Mouse (Mus musculus): ENCODE measurements around the gene a. TPM values are rescaled to one million over a fixed set of nuclear protein-coding genes. Genes with fewer than 3 reads are reported as not detected.

a gene
- polyA plus RNA-seq, 1 experiment from 2014 or later = 0.18 TPM

GRCm38 (mm10) chr2:155075649-155076048 lies 284.4 kb downstream of the a start:
- H3K9ac ChIP-seq (ENCODE audit: low read depth, low read length) = no peak overlapping the region
- ATAC-seq = no peak
- no peaks in the 10 kb centered on the region for H3K36me3 ChIP-seq (ENCODE audit: control insufficient read depth, insufficient read depth)
- H3K9me3 ChIP-seq (ENCODE audit: control insufficient read depth) = no peaks in the 10 kb centered on the region
- peaks cover 9% of the 10 kb centered on the region; the same call in 1 of the 2 replicates for H3K4me1 ChIP-seq (replicated peaks; ENCODE audit: control insufficient read depth, insufficient read depth, low read length)
- H3K4me2 ChIP-seq (replicated peaks; ENCODE audit: low read depth) = no peak overlapping the region
- H3K4me3 ChIP-seq (ENCODE audit: low read depth, low read length) = no peak overlapping the region
- TF ChIP-seq CTCF (IDR thresholded peaks at IDR 0.05; ENCODE audit: low read depth) = no peak
- H3K27me3 ChIP-seq (replicated peaks; ENCODE audit: control insufficient read depth, insufficient read depth, low read length) = no peaks in the 10 kb centered on the region
- 76% methylated on average over 6 of the region's 6 CpGs for WGBS
- no peak overlapping the region for H3K27ac ChIP-seq (ENCODE audit: low read depth, low read length)

GRCm38 (mm10) chr2:155079500-155080178 lies 288.4 kb downstream of the a start:
- Histone ChIP-seq H3K36me3 (ENCODE audit: control insufficient read depth, insufficient read depth) (no peaks in the 10 kb centered on the region), H3K4me2 (replicated peaks; ENCODE audit: low read depth) (no peak overlapping the region), H3K4me3 (ENCODE audit: low read depth, low read length) (no peak overlapping the region), H3K27ac (ENCODE audit: low read depth, low read length) (no peak overlapping the region), H3K9me3 (ENCODE audit: control insufficient read depth) (no peaks in the 10 kb centered on the region), H3K4me1 (replicated peaks; ENCODE audit: control insufficient read depth, insufficient read depth, low read length) (peaks cover 9% of the 10 kb centered on the region; the same call in 1 of the 2 replicates), H3K9ac (ENCODE audit: low read depth, low read length) (no peak overlapping the region), H3K27me3 (replicated peaks; ENCODE audit: control insufficient read depth, insufficient read depth, low read length) (no peaks in the 10 kb centered on the region)
- ATAC-seq = no peak
- no peak for TF ChIP-seq CTCF (IDR thresholded peaks at IDR 0.05; ENCODE audit: low read depth)
- WGBS = 40% methylated on average over 7 of the region's 7 CpGs

GRCm38 (mm10) chr2:155080179-155080530 lies 289.0 kb downstream of the a start:
- Histone ChIP-seq H3K36me3 (ENCODE audit: control insufficient read depth, insufficient read depth) (no peaks in the 10 kb centered on the region), H3K4me2 (replicated peaks; ENCODE audit: low read depth) (no peak overlapping the region), H3K27me3 (replicated peaks; ENCODE audit: control insufficient read depth, insufficient read depth, low read length) (no peaks in the 10 kb centered on the region), H3K27ac (ENCODE audit: low read depth, low read length) (no peak overlapping the region), H3K4me3 (ENCODE audit: low read depth, low read length) (no peak overlapping the region), H3K4me1 (replicated peaks; ENCODE audit: control insufficient read depth, insufficient read depth, low read length) (peaks cover 3% of the 10 kb centered on the region; the same call in 1 of the 2 replicates), H3K9ac (ENCODE audit: low read depth, low read length) (no peak overlapping the region), H3K9me3 (ENCODE audit: control insufficient read depth) (no peaks in the 10 kb centered on the region)
- ATAC-seq = no peak
- no peak for TF ChIP-seq CTCF (IDR thresholded peaks at IDR 0.05; ENCODE audit: low read depth)
- 27% methylated on average over 4 of the region's 4 CpGs for WGBS

- ATAC-seq = peak; percentile 6; the same call in 1 of the 2 replicates
- Histone ChIP-seq H3K27me3 (replicated peaks; ENCODE audit: control insufficient read depth, insufficient read depth, low read length) (no peaks in the 10 kb centered on the region), H3K4me3 (ENCODE audit: low read depth, low read length) (no peak overlapping the region), H3K36me3 (ENCODE audit: control insufficient read depth, insufficient read depth) (no peaks in the 10 kb centered on the region), H3K9me3 (ENCODE audit: control insufficient read depth) (no peaks in the 10 kb centered on the region), H3K4me1 (replicated peaks; ENCODE audit: control insufficient read depth, insufficient read depth, low read length) (no peaks in the 10 kb centered on the region), H3K27ac (ENCODE audit: low read depth, low read length) (no peak overlapping the region), H3K9ac (ENCODE audit: low read depth, low read length) (no peak overlapping the region), H3K4me2 (replicated peaks; ENCODE audit: low read depth) (no peak overlapping the region)
- no peak for TF ChIP-seq CTCF (IDR thresholded peaks at IDR 0.05; ENCODE audit: low read depth)
- WGBS = 87% methylated on average over 3 of the region's 3 CpGs
Measured at GRCm38 (mm10) chr2:155081056-155081455, 289.9 kb downstream of the a start.

GRCm38 (mm10) chr2:155082121-155082803 lies 291.1 kb downstream of the a start:
- Histone ChIP-seq H3K4me3 (ENCODE audit: low read depth, low read length) (no peak overlapping the region), H3K36me3 (ENCODE audit: control insufficient read depth, insufficient read depth) (no peaks in the 10 kb centered on the region), H3K9me3 (ENCODE audit: control insufficient read depth) (no peaks in the 10 kb centered on the region), H3K4me1 (replicated peaks; ENCODE audit: control insufficient read depth, insufficient read depth, low read length) (no peaks in the 10 kb centered on the region), H3K4me2 (replicated peaks; ENCODE audit: low read depth) (no peak overlapping the region), H3K27me3 (replicated peaks; ENCODE audit: control insufficient read depth, insufficient read depth, low read length) (no peaks in the 10 kb centered on the region), H3K27ac (ENCODE audit: low read depth, low read length) (no peak overlapping the region), H3K9ac (ENCODE audit: low read depth, low read length) (no peak overlapping the region)
- ATAC-seq = peak; percentile 69
- 16% methylated on average over 8 of the region's 8 CpGs for WGBS
- TF ChIP-seq CTCF (IDR thresholded peaks at IDR 0.05; ENCODE audit: low read depth) = peak; percentile 91

GRCm38 (mm10) chr2:155084546-155084945 lies 293.3 kb downstream of the a start:
- 88% methylated on average over 5 of the region's 5 CpGs for WGBS
- no peak for ATAC-seq

More at GRCm38 (mm10) chr2:155084546-155084945, 293.3 kb downstream of the a start:
- no peak overlapping the region for H3K9ac ChIP-seq (ENCODE audit: low read depth, low read length)
- H3K36me3 ChIP-seq (ENCODE audit: control insufficient read depth, insufficient read depth) = no peaks in the 10 kb centered on the region
- H3K9me3 ChIP-seq (ENCODE audit: control insufficient read depth) = no peaks in the 10 kb centered on the region
- no peak overlapping the region for H3K4me2 ChIP-seq (replicated peaks; ENCODE audit: low read depth)
- no peak overlapping the region for H3K27ac ChIP-seq (ENCODE audit: low read depth, low read length)
- H3K4me1 ChIP-seq (replicated peaks; ENCODE audit: control insufficient read depth, insufficient read depth, low read length) = no peaks in the 10 kb centered on the region
- H3K27me3 ChIP-seq (replicated peaks; ENCODE audit: control insufficient read depth, insufficient read depth, low read length) = no peaks in the 10 kb centered on the region
- no peak for TF ChIP-seq CTCF (IDR thresholded peaks at IDR 0.05; ENCODE audit: low read depth)
- H3K4me3 ChIP-seq (ENCODE audit: low read depth, low read length) = no peak overlapping the region

All from intestine, postnatal 0 days (tissue).